Mouse (Mus musculus): Measurements from ENCODE around the gene Lalba.

DNA sequence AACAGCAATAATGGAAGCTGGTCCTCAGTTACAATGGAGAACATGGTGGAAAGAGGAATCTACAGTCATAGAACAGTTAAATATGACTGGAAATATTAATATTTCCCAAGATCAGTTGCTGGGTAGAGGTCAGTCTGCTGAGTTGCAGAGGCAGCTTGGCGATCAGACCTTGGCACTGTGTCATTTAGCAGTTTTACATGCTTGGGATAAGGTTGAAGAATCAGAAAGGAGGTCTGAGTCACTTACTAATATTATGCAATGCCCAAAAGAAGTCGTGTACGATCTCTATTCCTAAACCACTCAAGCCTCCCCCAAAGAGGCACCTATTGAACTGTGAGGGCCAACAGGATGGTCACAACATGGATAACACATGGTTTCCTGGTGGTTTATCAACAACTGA is 38.0 kb downstream of the Lalba start:
- no peak for TF ChIP-seq POLR2A (IDR thresholded peaks at IDR 0.05; ENCODE audit: insufficient read depth, low read length)
- no peak for TF ChIP-seq EP300 (IDR thresholded peaks at IDR 0.05; ENCODE audit: insufficient read depth, low read depth, low read length)
- no peak for TF ChIP-seq CTCF (IDR thresholded peaks at IDR 0.05; ENCODE audit: low read depth, low read length)
